Mouse (Mus musculus) cortical plate, adult 2 months (tissue): ENCODE results near the gene Ppp2r5d. TPM values are rescaled to one million over a fixed set of nuclear protein-coding genes. Genes with fewer than 3 reads are reported as not detected.
A peak's percentile ranks its signal among the peaks of the same experiment; 100 is the strongest.

Experiments used
- H3K27ac ChIP-seq: fragments of 200-500 bp; 2 replicates; pipeline ENCODE4 v1.5.1; 2012; ENCODE audit warnings: low read length, control low read depth, inconsistent platforms; ENCODE audit not compliant: insufficient read depth
- H3K4me1 ChIP-seq: fragments of 200-500 bp; 2 replicates; pipeline ENCODE4 v1.6.1; 2011; ENCODE audit warnings: low read length; ENCODE audit not compliant: control insufficient read depth, insufficient read depth
- H3K4me3 ChIP-seq: fragments of 200-500 bp; 2 replicates; pipeline ENCODE4 v1.5.1; 2011; ENCODE audit warnings: mild to moderate bottlenecking, low read length, control low read depth; ENCODE audit not compliant: insufficient read depth
- CTCF ChIP-seq: fragments of 200-500 bp; IDR thresholded peaks from 2 replicates; pipeline ENCODE4 v1.5.1; 2011; ENCODE audit warnings: mild to moderate bottlenecking, control low read depth, low read length; ENCODE audit not compliant: insufficient read depth; ENCODE audit errors: extremely low read depth
- POLR2A ChIP-seq: fragments of 200-500 bp; IDR thresholded peaks from 2 replicates; pipeline ENCODE4 v1.6.1; 2011; ENCODE audit warnings: mild to moderate bottlenecking, low read length, control low read depth; ENCODE audit not compliant: insufficient read depth; ENCODE audit errors: extremely low read depth
- polyA plus RNA-seq: library from polyadenylated mRNA; depleted of rRNA; stranded (reverse); fragments of >200 nt; gene quantifications from 2 replicates; pipeline ENCODE4 v1.2.3, GENCODE M21; 2012

The Ppp2r5d gene
- polyA plus RNA-seq, 1 experiment, result 98.9 TPM

- Histone ChIP-seq H3K4me1 (peaks cover 7% of the 10 kb centered on the region), H3K4me3 (peak overlapping the region; percentile 64), H3K27ac (peak overlapping the region; percentile 3)
- TF ChIP-seq POLR2A, result no peak
- no peak for TF ChIP-seq CTCF
Observed at GRCm38 (mm10) chr17:46649811-46650210, 55.1 kb downstream of the Ppp2r5d start.

DNA sequence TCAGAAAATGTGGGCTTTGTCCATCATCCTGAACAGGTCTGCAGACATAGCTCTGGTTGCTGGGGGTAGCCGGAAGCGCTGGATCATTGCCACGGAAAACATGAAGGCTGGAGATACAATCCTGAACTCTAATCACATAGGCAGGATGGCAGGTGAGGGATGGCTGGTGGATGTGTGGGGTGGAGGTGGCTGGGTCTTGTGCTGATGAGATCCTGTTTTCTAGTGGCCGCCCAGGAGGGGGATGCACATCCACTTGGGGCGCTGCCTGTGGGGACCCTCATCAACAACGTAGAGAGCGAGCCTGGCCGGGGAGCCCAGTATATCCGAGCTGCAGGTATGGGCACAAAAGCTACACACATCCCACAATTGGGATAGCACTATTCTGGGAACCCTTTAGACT lies 56.5 kb downstream of the Ppp2r5d start:
- no peak overlapping the region for H3K27ac ChIP-seq
- peaks cover 7% of the 10 kb centered on the region for H3K4me1 ChIP-seq
- H3K4me3 ChIP-seq, result no peak overlapping the region
- TF ChIP-seq POLR2A, result no peak
- TF ChIP-seq CTCF, result no peak

GRCm38 (mm10) chr17:46647279-46647678 lies 57.6 kb downstream of the Ppp2r5d start:
- Histone ChIP-seq H3K27ac (no peak overlapping the region), H3K4me1 (peaks cover 7% of the 10 kb centered on the region), H3K4me3 (no peak overlapping the region; the same call in 1 of the 2 replicates)
- TF ChIP-seq CTCF, result no peak

DNA sequence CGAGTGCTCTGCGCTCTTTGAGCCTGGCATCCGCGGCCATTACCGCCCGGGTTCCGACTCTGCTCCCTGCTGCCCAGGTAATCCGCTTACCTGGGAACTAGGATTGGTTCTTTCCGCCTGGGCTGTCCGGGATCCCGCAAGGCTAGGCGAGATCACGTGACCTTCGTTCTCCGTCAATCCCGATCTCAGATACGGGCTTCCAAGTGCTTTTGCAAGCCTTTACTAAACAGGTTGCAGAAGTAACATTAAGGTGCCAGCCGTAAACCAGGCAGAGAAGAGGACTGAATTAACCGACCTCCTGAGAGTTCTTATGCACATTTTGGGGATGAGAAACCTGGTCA lies 58.6 kb downstream of the Ppp2r5d start:
- peak overlapping the region; percentile 55; the same call in 1 of the 2 replicates for H3K27ac ChIP-seq
- H3K4me3 ChIP-seq, result peak overlapping the region; percentile 60
- no peak for TF ChIP-seq CTCF
- TF ChIP-seq POLR2A, result no peak
- H3K4me1 ChIP-seq, result peaks cover 3% of the 10 kb centered on the region

DNA sequence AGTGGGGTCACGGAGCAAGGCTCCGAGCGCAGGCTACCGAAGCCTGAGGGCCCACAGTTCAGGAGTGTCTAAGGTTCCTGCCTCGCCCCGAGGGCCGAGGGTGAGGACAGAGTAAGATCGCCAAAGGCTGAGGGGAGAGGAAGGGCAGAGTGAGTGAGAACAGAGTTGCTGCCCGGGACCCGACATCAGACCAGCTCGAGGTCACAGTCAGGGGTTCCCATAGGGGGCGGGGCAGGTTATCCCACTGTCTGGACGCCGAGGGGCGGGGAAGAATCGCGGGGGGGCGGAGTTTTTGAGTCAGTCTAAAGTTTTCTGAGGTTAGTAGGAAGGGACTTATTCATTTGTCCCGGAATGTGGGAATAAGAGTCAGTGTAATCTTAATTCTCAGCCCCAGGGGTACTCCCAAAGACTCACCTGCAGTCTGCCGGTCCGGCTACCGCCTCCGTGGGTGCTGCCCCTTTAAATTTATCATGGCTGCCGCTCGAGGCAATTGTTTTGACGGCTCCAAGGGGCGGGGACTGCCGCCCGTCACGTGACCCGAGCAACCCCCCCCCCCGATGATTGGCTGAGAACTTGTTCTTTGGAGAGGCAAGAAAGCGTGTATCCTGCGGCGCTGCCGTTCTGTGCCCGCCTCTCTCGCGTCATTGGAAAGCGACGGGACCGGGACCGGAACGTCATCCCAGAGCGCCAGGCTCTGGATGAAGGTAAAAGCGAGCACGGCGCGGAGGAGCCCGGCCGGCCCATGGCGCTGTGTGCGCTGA lies 59.2 kb downstream of the Ppp2r5d start, which contains the start of the genes Klc4 and Mrpl2:
TSS of gene Klc4 (minus strand) at position 462 of the 761 bp plus-strand sequence.
TSS of gene Mrpl2 (plus strand) at position 669 of the 761 bp plus-strand sequence.
- peak within 1 kb of the TSS; percentile 60 for H3K4me3 ChIP-seq
- TF ChIP-seq CTCF (no peak), POLR2A (peak; percentile 91)
- H3K4me1 ChIP-seq, result no peaks in the 10 kb centered on the region; the same call in 1 of the 2 replicates
- peak within 1 kb of the TSS; percentile 55; the same call in 1 of the 2 replicates for H3K27ac ChIP-seq

DNA sequence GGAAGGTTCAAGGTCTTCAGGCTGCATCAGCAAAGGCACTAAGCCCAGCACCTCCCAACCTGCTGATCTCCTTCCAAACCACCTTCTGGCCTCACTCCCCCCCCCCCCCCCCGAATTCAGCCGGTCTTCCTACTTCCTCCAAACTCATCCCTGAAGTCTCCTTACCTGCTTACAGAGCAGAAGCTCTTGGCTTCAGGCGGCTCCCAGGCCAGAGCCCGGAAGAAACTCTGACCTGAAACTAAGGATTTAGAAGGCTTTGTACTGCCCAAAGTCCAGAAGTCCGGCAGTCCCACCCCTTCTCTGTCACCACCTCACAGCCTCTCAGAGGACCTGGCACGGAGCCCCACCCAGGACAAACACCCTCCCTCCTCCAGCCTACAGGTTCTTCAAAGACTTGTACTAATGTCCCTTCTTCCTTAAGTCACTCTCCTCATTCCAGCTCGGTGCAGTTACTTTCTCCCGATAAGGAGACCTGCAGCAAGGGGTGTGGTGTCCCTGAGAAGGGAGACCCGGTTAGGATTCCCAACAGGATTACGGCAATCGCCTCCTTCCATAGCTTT lies 59.9 kb downstream of the Ppp2r5d start:
- Histone ChIP-seq H3K27ac (no peak overlapping the region), H3K4me3 (peak overlapping the region; percentile 60), H3K4me1 (no peaks in the 10 kb centered on the region; the same call in 1 of the 2 replicates)
- TF ChIP-seq POLR2A (no peak), CTCF (no peak)

DNA sequence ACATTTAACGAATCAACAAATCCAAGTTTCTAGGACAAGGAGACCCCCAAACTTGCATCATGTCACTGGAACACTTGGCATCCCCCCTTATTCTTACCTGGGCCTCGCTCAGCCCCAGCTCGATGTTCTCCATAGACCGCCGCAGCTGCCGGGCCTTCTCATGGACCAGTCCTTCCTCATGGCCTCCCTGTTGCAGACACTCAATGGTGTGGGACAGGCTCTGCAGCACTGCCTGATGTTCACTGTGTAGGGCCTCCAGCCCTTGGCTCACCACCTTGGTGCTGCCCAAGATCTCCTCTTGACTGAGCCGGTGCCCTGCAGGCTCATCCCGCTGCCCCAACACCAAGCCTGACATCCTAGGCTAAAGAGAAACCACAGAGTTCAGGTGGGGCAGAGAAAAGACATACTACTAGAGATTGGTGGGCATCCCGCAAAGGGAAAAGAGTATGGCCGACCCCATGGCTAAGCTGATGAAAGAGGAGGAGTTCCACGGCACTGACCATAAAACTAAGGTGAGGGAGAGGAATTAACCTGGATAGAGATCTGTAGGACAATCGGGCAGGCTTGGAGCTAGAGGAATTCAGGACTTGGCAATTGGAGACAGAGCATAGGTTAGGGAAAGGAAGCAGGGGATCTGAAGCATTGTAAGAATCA lies 60.6 kb downstream of the Ppp2r5d start:
- H3K4me3 ChIP-seq, result no peak overlapping the region

GRCm38 (mm10) chr17:46642060-46642459 lies 62.9 kb downstream of the Ppp2r5d start:
- Histone ChIP-seq H3K4me1 (peaks cover 3% of the 10 kb centered on the region; the same call in 1 of the 2 replicates), H3K4me3 (no peak overlapping the region), H3K27ac (no peak overlapping the region)
- TF ChIP-seq POLR2A (no peak), CTCF (no peak)

More for the DNA sequence above, 60.6 kb downstream of the Ppp2r5d start:
- H3K4me1 ChIP-seq, result no peaks in the 10 kb centered on the region; the same call in 1 of the 2 replicates
- no peak overlapping the region for H3K27ac ChIP-seq
- TF ChIP-seq CTCF (no peak), POLR2A (no peak)

DNA sequence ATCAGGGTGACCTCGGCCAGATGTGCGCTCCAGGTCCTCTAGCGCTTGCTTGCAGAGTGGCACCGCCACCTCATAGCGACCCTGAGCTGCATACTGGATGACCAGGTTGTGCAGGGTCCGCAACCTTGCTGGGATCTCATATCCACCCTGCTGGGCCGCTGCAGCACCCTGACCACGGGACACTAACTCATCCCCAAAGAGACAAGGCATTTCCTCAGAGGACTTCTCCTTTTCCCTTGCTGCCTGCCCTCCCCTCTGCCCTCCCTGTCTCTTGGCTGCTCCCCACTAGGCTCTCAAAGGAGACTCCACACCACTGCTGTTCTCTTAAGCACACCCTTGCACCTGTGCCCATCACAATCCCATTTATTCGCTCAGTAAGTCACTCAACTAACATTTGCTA lies 65.0 kb downstream of the Ppp2r5d start:
- no peak overlapping the region for H3K4me3 ChIP-seq
- TF ChIP-seq CTCF, result no peak
- no peak for TF ChIP-seq POLR2A

More for the DNA sequence above, 65.0 kb downstream of the Ppp2r5d start:
- no peak overlapping the region for H3K27ac ChIP-seq
- H3K4me1 ChIP-seq, result peaks cover 7% of the 10 kb centered on the region
